18 mouse cellular contexts compared by ENCODE assay signal in the genomic region with DNA sequence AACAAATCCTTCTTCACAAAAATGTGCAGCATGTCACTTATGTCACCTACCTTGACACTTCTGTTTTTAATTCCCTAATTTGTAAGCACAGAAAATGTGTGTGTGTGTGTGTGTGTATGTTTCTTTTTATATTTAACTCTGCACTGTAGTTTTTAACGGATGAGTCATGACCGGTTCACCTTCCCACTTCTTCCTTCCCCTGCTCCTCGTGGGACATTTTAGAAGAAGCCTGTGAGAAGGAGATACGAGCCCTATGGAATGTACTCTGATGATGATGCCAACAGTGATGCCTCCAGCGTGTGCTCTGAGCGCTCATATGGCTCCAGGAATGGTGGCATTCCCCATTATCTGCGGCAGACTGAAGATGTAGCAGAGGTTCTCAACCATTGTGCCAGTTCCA.
DNase-seq lines count a peak whose midpoint lies in the region.
"Had no signal": no experiment of that assay in that cellular context is flagged by ENCODE, and none has a peak within 500 bp of the region (broad histone marks: within the 10 kb centered on the region; RNA-seq: fewer than 3 reads in every experiment).

No protein-coding gene starts in this region.

- DNase-seq in heart, adult 11 months: peak; percentile 64
- no peak for DNase-seq in heart, adult 9 months (ENCODE audit: low spot score in 2 of 2)
- peak; percentile 33 for DNase-seq in right cerebral cortex, adult 18-20 months
- no peak for DNase-seq in right cerebral cortex, postnatal 14 days
- peak; percentile 71 for DNase-seq in brain, adult 2 months (ENCODE audit: low read depth, low spot score)
- DNase-seq in thymus, postnatal 36 days: no peak
- no peak for DNase-seq in ovary, postnatal 36 days (ENCODE audit: low spot score)
- DNase-seq: adrenal gland, adult 8-10 months; adrenal gland, postnatal 14 days; adrenal gland, postnatal 36 days; B cell, adult 2 months; cerebellum, adult 11 months; cerebellum, adult 18-20 months; cerebellum, adult 8-10 months; cerebellum, adult 9-11 months; cerebellum, postnatal 14 days; cerebellum, postnatal 36 days; embryo, embryonic 11 days had no signal

Comparison
In these comparisons a context has a peak if more than half of its experiments do, and no peak if none do; other contexts are left out.
1. DNase-seq: peak in heart, adult 11 months (single experiment), right cerebral cortex, adult 18-20 months (single experiment) and brain, adult 2 months (single experiment); none in heart, adult 9 months (0 of 2), right cerebral cortex, postnatal 14 days (single experiment), thymus, postnatal 36 days (0 of 2) and ovary, postnatal 36 days (single experiment).